Mouse (Mus musculus) embryonic fibroblast, embryonic 13.5 days (primary cell): ENCODE measurements around the gene Rab25. TPM values are rescaled to one million over a fixed set of nuclear protein-coding genes. Genes with fewer than 3 reads are reported as not detected.
A peak's percentile ranks its signal among the peaks of the same experiment; 100 is the strongest.

Experiments used
- H3K27ac ChIP-seq: 2 replicates; pipeline ENCODE4 v1.5.1; 2012; ENCODE audit warnings: low read length, control low read depth, inconsistent platforms; ENCODE audit not compliant: insufficient read depth
- H3K4me1 ChIP-seq: 2 replicates; pipeline ENCODE4 v1.6.1; 2011; ENCODE audit warnings: low read length; ENCODE audit not compliant: control insufficient read depth, insufficient read depth
- H3K4me3 ChIP-seq: 2 replicates; pipeline ENCODE4 v1.5.1; 2011; ENCODE audit warnings: mild to moderate bottlenecking, control low read depth, low read length; ENCODE audit not compliant: insufficient read depth
- CTCF ChIP-seq: IDR thresholded peaks from 2 replicates; pipeline ENCODE4 v1.5.1; 2011; ENCODE audit warnings: mild to moderate bottlenecking, control low read depth, low read length, moderate library complexity, borderline replicate concordance; ENCODE audit not compliant: insufficient read depth
- POLR2A ChIP-seq: IDR thresholded peaks from 2 replicates; pipeline ENCODE4 v1.6.1; 2011; ENCODE audit warnings: low read depth, mild to moderate bottlenecking, control low read depth, low read length, moderate library complexity
- polyA plus RNA-seq: library from polyadenylated mRNA; stranded (reverse); fragments of >200 nt; gene quantifications from 2 replicates; pipeline ENCODE4 v1.2.4, GENCODE M21; 2011; ENCODE audit warnings: low read depth; ENCODE audit not compliant: missing spikeins, insufficient read length

Rab25 gene
- polyA plus RNA-seq, 1 experiment: not detected

DNA sequence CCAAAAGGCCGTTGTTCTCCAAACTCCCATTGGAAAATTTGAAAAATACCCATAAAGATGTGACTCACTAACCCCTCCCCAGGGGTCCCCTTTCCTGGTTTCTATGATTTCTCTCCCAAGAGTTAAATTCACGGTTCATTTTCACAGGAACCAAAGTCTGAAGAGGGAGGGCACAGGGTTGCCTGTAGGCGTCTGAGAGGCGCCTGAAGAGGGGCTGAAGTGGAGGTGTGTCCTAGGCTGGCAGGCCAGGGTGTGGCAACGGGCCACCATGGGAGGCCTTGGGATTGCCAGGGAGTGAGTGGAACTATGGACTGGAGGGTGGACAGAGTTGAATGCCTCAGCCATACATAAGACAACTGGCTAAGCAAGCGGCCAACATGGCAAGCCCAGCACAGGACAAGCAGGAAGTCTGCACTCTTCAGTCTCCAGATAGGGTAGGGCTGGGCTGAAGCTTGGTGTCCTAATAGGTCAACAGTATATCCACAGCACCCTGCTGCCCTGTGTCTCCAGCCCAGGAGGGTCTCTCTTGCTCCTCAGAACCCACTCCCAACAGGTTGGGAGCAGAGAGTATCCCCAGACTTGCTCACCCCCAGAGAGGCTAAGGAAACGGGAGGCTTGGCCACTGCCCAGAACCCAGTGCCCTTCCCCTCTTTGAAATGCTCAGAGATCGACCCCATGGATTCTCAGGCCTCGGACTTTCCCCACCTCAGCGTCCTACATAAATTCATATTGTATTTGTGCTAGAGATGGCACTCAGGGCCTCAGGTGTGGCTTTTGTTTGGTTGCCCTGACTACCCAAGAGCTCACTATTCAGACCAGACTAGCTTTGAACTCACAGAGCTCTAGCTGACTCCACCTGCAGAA is 33.6 kb downstream of the Rab25 start:
- no peak for TF ChIP-seq POLR2A
- Histone ChIP-seq H3K4me3 (no peak overlapping the region), H3K27ac (peak overlapping the region; percentile 45), H3K4me1 (peaks cover 27% of the 10 kb centered on the region)

DNA sequence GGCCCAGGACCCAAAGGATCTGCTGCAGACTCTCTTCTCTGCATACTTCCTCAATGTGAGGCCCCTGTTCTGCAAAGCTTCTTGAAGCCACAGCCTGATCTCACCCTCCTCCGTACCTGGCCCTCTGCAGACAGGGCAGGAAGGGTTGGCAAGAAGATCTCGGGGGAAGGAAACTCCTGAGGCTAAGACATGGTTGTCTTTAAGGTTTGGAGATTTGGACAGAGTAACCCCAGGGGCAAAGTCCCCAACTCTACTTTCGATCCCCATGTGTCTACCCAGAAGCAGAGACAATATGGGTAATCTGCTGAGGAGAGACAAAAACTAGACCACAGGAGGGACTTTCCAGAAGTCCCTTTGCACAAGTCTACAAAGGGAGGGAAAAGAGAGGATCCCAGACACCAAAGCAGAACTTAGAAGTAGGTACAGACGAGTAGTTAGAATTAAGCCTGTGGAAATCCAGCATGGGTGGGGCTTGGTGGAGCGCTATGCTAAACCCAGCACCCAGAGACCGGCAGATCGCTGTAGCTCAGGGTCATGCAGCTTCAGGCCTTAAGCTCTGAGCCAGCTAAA is 34.5 kb downstream of the Rab25 start:
- Histone ChIP-seq H3K4me3 (no peak overlapping the region), H3K4me1 (peaks cover 27% of the 10 kb centered on the region), H3K27ac (peak overlapping the region; percentile 45)
- TF ChIP-seq POLR2A: no peak
- TF ChIP-seq CTCF: no peak

- Histone ChIP-seq H3K27ac (peak overlapping the region; percentile 97), H3K4me1 (peaks cover 27% of the 10 kb centered on the region), H3K4me3 (no peak overlapping the region)
- TF ChIP-seq CTCF: no peak
- TF ChIP-seq POLR2A: no peak; the same call in 1 of the 2 replicates
Measured at GRCm38 (mm10) chr3:88512896-88513545, 35.1 kb downstream of the Rab25 start.

DNA sequence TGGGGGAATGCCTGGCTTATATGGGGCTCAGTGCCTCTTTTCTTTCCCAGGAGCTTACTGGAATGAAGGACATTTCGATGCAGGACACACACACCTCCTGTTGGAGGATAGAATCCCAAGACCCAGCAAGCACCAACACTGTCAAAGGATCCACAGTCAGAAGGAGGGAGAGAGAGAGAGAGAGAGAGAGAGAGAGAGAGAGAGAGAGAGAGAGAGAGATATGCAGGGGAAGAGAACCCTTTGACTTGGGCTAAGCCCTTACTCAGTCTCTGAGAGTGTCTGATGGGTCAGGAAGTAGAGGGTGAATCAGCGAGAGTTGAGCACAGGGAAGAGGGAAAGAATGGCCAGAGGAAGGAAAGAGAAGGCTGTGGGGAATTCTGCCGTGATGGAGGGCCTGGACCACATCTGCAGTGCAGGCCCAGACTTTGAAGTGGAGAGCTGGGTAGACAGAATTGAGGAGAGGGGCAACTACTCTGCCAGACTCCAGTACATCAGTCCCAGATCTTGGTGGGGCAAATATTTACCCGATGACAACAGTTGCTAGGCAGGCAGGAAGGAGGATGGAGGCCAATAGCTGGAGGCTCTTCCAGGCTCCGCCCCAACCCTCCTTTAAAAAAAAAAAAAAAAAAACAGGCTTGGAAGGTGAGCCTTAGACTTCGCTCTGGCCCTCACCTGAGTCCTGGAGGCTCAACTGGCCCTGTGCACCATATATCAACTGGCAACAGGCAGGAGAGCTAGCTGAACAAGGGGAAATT is 35.8 kb downstream of the Rab25 start:
- TF ChIP-seq POLR2A (peak; percentile 21; the same call in 1 of the 2 replicates), CTCF (no peak)
- Histone ChIP-seq H3K27ac (peak overlapping the region; percentile 97), H3K4me1 (peaks cover 27% of the 10 kb centered on the region), H3K4me3 (no peak overlapping the region)

GRCm38 (mm10) chr3:88511559-88511958 is 36.5 kb downstream of the Rab25 start:
- no peak for TF ChIP-seq CTCF
- TF ChIP-seq POLR2A: no peak
- Histone ChIP-seq H3K27ac (peak overlapping the region; percentile 97), H3K4me1 (peaks cover 27% of the 10 kb centered on the region), H3K4me3 (no peak overlapping the region)

DNA sequence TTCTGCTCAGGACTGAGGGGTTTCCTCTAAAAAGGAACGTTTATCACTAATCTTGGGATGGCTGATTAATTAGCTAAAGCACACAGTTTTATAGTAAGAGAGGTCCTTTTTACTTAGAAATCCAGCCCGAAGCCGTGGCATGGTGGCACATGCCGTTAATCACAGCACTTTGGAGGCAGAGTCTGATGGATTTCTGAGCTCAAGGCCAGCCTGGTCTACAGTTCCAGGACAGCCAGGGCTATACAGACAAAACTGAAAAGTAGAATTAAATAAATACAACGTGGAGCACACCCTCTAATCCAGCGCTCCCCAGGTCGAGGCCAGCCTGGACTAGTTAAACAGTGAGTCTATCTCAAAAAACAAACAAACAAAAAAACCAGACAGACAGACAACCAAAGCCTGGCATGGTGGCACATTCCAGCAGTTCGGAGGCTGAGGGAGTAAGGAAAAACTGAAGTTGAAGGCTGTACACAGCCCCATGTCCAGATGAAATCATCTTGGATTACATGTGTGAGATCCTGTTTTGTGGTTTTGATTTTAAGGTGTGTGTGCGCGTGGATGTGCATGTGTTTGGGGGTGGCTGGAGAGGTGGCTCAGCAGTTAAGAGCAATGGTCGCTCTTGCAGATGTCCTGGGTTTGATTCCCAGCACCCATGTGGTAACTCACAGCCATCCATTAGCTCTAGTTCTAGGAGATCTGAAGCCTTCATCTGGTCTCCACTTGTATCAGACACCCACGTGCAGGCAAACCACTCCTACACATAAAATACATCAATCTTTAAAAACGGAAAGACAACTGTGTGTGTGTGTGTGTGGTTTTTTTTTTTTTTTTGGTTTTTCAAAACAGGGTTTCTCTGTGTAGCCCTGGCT is 37.4 kb downstream of the Rab25 start:
- Histone ChIP-seq H3K27ac (peak overlapping the region; percentile 63), H3K4me1 (peaks cover 27% of the 10 kb centered on the region), H3K4me3 (0 out of 2 replicates have a peak overlapping the region, but pooled peaks have one; percentile 7)
- TF ChIP-seq POLR2A: no peak; the same call in 1 of the 2 replicates
- no peak for TF ChIP-seq CTCF

- Histone ChIP-seq H3K4me3 (peak within 1 kb of the TSS; percentile 45), H3K27ac (peak within 1 kb of the TSS; percentile 75), H3K4me1 (peaks cover 34% of the 10 kb centered on the region)
- peak; percentile 38; the same call in 1 of the 2 replicates for TF ChIP-seq CTCF
- TF ChIP-seq POLR2A: peak; percentile 85
Measured at GRCm38 (mm10) chr3:88509692-88510420, 38.2 kb downstream of the Rab25 start, which contains the start of gene Lmna. TSS of gene Lmna (minus strand) at chr3:88509956.

GRCm38 (mm10) chr3:88509250-88509649 is 38.9 kb downstream of the Rab25 start:
- peak overlapping the region; percentile 45 for H3K4me3 ChIP-seq
- TF ChIP-seq POLR2A (no peak), CTCF (no peak)
- peak overlapping the region; percentile 75 for H3K27ac ChIP-seq
- H3K4me1 ChIP-seq: peaks cover 37% of the 10 kb centered on the region
